Mouse (Mus musculus) thymus, postnatal 10 days (tissue): ENCODE results near the gene Uvrag.

Experiments used
- DNase-seq, 2 experiments: peaks; one replicate each; pipeline ENCODE4 v3.0.0; 2021; ENCODE audit warnings: low spot score in 2 of 2

Gene Uvrag

DNA sequence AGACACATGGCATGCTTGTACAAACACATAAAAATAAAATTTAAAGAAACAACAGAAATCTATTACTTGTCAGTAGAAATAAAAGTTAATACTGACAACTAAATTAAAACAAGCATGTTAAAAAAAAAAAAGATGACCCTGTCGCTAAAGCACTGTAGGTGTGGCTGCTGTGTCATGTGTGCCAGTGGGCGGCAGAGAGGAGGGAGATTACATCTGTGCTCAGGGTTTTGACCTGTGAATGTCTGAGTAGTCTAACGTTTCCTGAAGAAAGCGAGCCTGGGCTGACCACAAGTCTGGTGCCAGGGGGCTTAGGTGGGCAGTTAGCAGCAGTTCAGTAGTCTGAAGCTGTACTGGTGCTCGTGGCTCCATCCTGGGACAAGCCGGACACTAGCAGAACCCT lies 205.2 kb downstream of the Uvrag start:
- no peak for DNase-seq

DNA sequence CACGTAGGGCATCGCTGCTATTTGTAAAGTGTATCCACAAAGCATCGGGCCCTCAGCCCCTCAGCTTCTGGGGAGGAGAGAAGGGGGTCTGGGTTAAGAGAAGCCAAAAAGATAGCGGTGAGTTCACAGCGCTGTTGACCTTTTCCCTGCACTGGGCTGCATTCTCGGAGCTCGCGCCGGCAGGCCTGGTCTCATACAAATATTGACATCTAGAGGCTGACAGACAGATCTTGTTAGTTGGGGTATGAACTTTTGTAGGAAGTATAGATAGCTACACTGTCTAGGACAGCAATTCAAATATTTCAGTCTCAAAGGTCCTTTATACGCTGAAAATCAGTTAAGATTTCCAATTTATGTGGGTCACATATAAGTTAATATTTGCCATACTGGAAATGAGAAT lies 205.7 kb downstream of the Uvrag start:
- DNase-seq = no peak

DNA sequence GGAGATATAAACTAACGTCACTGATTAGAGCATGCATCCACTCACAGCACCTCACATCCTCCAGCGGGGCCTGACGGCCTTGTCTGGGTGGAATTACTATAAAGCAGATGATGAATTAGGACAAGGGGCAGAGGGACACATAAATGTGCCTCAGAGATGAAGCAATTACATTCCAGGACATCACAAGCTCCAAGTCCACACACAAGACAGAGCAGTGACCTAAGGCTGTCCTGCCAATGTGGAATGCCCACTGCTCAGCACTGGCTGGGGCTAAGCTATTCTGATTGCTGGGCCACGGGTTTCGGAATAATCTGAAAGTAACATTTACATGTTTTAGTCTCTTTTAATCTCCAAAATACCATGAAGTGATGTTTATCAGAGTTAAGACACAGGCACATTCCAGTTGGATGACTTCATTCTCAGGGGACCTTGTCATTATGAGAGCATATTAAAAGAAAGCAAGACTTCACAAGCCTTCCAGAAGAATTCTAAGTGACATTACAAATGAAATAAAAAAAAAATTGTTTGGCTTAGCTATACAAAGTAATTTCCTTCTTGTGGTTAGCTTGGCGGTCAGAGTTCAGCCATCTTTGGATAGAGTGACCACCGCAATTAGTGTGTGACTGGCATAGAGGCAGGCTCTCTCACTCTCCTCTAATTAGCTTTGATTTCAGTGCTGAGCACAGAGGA lies 212.5 kb downstream of the Uvrag start:
- DNase-seq = no peak

DNA sequence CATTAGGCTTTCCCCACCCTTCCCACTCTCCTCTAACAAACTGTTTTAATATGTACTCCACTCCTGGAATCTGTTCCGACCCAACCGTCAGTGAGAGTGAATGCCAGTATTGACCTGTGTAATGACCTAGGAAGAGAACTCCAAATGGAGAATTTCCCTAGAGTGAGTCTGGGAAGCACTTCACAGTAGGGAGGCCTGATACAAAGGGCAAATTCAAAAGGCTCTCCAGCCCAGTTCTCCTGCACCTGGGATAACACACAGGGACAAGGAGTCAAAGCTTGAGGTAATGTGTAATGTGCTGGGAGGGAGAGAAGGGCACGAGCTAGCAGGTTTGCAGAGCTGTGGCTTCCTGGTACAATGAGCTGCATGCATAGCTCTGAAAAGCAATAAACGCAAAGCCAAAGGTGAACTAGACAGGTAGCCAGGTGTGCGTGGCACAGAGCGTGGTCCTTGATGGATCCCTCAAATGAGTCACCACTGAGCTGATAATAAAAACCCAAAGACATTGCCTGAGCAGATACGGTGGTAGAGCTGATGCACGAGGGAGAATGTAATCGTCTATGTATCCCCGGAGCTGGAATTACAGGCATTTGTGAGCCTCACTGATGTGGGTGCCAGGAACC lies 213.9 kb downstream of the Uvrag start:
- DNase-seq = no peak

DNA sequence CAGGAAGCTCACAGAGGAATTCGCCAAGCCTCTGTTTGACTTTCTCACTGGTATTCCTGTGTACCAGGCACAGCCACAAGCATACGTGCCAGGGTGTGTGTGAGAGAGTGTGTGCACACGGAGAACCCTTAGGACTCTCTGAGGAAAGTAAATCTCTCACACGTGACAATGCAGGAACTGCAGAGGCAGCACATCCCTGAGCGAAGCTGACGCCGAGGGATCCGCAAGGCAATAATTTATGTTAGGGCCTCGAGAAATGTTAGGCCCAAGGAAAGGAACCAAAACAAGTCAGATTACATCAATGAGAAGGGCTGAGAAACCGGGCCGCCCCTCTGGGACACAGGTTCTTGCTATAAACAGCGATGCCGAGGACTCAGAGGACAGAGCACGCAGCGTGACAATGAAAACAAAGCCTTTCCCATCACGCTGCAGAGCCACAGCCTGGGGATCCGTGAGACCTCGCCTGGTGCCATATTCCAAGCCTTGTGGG lies 216.5 kb downstream of the Uvrag start:
- no peak for DNase-seq

DNA sequence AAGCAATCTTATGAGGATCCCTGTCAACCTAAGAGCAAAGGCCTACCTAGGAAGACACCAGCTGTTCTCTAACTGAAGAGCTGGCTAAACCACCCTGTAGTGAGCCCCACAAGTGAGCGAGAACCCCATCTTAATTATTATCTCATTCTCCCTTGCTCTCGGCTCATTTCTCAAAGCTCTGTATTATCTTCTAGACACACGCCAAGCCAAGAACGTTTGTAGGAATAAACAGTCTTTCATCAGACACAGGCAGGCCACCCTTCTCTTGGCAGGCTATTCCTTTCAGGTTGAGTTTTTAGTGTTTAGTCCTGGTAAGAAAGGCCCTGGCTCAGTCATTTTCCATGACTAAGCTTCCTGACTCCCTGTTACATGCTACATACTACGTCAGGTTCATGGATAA lies 218.0 kb downstream of the Uvrag start:
- DNase-seq = no peak

DNA sequence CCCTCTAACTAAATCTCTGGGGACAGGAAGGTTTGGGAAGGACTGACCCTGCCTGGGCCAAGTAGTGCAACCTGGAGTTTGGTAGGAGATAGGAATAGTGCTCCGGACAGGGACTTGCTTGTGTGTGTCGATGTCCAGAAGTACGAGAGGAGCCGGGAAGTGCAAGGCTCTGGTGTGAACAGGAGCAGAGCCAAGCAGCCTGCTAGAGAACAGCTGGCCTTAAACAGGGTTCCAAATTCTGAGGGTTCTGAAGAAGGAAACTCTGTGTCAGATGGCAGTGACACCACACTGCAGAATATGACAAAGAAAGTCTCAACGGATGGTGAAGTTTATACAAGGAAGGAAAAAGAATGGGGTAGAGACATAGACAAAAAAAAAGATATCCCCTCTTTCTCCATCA lies 223.5 kb downstream of the Uvrag start:
- no peak for DNase-seq

DNA sequence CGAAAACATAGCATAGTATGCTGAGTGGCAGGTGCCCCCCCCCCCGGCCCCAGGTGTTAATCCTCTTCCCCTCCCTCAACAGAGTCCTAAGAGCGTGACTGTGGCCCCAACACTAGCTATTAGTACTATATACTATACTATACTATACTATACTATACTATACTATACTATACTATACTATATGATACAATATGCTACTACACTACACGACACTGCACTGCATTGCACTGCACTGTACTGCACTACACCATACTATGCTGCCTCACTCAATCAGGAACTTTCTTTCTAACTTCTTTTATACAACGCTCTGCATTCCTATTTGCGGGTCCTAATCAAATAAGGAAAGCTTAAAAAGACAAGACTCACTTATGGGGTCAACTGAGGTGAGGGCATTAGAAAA lies 224.4 kb downstream of the Uvrag start:
- no peak for DNase-seq

DNA sequence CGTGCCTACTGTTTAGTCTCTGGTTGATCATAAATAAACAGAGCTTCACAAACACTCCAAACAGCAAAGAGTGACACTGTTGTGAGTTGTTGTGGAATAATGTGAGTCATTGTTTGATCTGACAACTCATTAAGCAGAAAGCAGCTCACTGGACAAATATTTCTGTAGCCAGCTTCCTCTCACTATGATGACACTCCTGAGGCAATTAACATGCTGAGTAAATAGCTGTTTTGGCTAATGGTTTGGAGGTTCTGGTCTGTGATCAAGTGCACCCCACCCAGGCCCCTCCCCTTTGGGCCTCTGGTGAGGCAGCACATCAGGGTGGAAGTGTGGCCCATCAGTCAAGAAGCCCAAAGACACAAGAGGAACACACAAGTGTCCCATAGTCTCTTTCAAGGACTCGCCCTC lies 228.0 kb downstream of the Uvrag start:
- no peak for DNase-seq

DNA sequence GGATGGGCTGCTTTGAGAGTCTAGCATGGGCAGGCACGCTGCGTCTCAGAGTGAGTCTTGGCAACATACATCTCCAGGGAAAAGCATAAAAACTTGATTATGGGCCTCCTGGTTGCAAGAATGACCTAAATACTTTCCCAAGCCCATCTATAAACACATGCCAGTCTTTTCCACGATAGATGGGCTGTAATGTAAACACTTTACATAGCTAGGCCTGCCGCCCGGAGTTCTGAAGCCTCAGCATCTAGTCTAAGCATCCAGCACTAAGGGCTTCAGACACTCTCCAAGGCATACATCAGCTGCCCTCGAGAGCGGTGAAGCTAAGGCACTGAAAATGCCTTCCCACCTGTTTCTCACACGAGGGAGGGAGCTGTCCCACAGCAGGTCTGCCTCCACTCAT lies 229.7 kb downstream of the Uvrag start:
- DNase-seq = no peak

DNA sequence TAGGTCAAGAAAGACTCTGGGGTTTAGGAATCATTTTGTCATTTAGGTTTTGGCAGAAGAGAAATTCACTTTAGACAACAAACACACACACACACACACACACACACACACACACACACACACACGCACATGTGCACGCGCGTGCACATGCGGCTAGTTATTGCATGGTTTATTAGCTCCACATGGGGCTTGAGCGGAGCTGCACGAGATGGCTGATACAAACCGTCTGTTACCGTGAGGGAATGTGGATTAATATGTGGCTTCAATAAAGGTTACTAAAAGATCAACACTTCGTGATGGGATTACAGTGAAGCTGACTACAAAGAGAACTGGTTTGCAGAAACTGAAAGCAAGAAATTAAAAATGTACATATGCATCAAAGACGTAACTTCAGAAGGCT lies 230.2 kb downstream of the Uvrag start:
- no peak for DNase-seq

DNA sequence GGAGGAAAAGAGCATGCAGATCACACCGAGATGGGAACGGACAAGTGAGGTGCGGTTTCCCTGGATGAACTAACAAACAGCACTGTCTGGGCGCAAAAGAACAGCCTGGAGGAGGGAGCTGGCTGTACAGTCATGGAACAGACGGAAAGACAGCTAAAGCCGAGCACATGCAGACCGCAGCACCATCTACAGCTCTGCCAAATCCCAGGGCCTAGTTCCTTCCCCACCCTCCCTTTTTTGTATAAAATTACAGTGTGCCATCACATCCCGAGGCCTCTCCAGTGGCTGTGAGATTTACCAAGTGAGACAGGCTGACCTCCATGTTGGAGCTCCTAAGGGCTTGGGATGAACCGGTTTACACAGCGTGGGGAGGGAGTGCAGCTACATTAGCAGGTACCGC lies 230.8 kb downstream of the Uvrag start:
- DNase-seq = no peak

DNA sequence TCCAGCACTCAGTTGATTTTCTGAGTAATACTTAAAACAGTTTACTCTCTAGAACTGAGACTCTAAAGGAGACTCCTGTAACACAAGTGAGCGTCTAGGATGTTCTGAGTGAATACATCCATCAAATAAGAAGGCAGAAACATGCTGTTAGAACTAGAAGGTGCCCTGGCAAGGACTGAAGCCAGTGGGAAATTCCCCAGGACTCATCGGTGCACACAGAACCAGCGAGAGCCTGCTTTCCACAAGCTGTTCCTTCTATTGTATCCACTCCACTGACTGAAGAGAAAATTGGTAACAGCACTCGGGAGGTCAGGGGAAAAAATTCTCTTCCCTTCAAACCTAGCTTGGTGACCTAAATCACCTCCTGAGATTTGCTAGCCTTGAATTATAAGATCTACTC lies 233.5 kb downstream of the Uvrag start:
- DNase-seq = no peak

DNA sequence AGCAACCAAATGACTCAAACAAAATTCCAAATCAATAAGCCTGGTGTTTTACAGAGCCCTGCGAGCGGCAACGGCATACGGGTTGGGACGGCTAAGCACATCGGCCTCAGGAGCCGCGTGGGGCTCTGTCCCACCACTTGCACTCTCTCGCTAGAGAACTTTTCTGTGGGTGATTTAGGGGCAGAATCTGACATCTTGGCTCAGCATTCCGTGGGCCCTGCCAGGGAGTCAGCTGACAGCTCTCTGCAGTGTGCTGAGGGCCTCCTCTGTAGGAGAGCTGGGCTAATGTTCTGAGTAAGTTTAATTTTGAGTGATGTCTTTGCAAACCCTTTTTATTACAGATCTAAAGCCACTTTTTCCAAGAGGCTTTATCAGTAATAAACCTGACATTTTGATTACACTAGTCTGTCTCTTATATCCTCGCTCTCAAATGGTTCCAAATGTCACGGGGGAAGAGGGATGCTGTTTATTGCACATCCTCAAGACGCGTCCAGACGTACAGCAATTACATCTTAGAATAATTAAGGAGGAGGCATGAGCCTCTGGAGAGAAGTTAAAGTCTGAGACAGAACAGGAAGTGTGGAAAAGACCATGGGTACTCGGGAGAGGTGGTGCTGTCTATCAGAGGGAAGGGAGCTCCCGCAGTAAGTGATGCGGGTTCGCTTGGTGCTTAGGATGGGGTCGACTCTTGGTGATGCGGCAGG lies 236.1 kb downstream of the Uvrag start:
- DNase-seq = no peak

DNA sequence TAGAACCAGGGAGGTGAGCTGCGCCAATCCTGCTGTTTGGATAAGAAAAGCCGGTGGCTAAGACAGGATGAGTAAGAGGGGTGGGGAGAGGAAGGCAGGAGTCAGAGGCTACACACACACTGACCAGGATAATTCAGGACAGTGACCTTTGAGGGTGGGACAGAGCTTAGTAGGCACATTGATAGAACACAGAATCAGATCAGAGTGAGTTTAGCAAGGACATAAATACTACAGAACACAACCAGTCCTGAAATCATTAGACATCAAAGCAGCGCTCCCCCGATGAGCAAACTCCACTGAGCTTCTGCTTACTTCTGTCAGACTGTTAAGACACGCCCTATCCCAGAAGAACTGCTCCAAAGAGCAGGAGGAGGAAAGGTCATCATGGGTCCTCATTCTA lies 237.1 kb downstream of the Uvrag start:
- no peak for DNase-seq

DNA sequence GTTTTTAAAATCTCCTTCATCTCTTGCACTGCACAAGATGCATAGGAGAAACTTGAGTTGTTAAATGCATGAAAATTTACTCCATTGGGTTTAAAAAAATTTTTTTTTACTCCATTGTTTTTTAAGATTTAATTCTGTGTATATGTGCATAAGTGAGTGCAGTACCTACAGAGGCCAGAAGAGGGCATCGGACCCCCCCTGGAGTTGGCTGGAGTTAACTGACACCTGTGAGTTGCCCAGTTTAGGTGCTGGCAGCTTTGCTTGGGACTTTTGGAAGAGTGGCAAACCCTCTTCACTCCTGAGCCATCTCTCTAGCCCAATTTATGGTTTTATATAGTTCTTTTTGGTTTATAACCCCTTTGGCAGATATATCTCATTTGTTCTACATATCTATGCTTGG lies 239.8 kb downstream of the Uvrag start:
- DNase-seq = peak in 1 of 2 experiments; percentile 10

DNA sequence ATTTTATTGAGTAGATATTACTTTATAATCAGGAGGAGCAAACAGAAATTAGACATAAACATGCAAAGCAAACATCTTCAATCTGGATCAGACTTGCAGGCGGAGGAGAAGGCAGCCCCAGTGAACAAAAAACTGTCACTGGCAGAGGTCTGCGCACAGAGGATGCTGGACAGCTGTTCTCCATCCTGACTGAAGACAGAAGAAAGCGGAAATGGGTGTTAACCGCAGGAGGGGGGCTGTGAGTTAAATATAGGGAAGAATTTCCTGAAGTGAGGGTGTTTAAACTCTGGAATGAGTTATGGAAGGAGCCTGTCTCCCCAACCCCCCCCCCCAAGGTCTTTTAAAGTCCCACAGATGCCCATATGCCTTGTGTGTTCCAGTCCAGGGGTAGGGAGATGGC lies 241.1 kb downstream of the Uvrag start:
- no peak for DNase-seq

DNA sequence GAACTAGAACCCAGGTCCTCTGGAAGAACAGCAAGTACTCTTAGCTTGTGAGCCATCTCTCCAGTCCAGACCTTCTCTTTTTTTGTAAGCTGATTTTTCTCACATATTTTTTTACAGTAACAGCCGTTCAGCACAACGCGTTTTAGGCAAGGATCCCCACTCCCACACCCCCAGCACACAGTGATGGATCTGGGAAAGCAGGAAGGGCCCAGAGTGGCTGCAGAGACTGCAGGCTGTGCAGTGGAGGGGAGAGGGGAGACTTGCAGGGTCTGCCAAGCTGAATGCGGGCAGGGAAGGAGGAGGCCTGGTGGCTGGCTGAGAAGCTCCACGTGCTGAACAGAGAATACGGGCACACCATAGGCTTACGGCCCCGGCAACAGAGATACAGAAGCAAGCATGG lies 243.6 kb downstream of the Uvrag start:
- DNase-seq = no peak

DNA sequence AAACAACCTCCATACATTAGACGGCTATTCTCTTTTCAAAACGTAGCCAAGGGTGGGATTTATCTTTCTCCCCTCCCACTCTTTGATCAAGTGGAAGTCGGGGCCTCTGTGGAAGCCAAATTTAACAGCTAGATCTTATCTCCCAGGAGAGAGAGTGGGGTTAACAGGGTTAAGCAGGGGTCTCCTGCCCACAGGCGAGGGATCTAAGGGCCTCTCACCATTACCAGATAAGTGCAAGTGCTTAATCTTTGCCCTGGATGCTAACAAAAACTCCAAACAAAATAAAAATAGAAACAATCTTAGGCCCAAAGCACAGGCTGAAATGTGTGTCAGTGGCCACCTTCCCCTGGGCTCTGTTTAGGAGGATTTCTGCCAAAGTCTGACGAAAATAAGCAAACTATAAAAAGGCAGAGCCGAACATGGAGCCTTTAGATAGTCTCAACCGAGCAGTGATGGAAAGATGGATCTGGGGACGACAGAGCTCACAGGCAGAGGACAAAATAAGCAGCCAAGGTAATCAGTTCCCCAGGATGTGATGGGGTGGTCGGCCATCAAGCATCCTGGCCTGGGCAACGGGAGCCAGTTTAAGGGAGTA lies 245.3 kb downstream of the Uvrag start:
- DNase-seq = no peak

DNA sequence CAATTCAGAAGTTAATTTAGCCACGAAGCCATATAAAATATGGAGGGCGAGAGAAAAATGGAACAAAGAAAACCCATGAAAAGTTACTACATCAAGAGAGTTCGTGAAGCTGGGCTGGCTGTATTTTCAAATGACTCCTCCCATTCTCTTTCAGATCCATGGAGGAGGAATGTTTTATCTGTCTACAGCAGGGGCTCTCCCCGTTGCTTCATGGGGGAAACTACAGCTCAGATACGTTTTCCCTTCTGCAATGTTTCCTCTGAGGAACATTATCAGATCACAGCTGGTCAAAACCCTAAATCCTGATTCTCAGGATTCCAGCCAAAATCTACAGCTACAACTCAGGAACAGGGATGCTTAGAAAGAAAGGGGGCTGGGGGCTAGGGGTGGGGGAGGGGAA lies 246.2 kb downstream of the Uvrag start:
- no peak for DNase-seq

DNA sequence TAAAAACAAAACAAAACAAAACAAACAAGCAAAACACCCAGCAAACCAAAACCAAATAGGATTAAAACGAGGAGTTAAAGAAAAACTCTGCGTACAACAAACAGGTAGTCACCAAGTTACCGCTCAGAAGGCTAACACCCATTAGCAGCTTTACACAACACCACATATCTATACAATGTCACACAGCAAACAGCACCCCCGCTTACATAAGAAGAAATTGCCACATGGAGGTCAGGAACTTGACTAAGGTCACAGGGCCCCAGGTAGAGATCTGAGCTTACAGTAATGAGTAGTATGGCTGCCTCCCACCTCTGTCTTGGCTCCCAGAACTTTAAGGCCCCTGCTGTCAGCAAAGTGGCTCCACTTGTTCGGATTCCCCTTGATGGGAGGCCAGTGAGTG lies 246.6 kb downstream of the Uvrag start:
- no peak for DNase-seq

DNA sequence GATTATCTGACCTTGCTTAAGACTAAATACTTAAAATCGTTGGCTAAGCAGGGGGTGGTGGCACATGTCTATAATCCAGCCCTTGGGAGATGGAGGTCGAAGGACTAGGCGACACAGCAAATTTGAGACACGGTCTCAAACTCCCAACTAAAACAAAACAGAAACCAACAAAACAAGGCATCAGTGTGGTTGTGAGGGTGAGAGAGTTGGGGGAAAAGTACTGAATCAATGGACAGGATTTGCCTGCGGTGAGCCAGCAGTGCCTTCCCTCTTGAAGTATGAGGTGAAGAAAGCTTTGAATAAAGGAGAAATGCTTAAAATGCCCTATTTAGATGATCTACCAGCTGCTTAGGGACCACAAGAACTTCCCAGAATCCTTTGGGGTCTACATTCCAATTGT lies 247.8 kb downstream of the Uvrag start:
- DNase-seq = no peak

DNA sequence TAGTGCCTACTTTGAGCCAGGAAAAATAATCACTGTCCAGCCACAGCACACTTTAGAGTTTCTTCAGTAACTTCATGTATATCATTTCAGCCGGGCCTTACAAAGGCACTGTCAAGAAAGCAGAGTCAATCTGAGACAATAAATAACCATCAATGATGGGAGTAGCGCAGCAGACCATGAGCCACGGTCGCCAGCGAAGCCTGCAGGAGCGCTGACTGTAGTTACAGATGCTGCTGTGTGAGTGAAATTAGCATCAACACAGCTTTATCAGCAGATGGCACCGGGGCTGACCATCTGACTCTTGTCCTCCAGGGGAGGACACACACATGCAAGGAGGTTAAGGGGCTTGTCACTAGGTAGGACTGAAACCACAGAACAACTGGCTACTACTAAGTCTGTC lies 251.7 kb downstream of the Uvrag start:
- DNase-seq = no peak
